Mouse (Mus musculus): Measurements from ENCODE around the gene Dtymk. TPM values are rescaled to one million over a fixed set of nuclear protein-coding genes. Genes with fewer than 3 reads are reported as not detected.
A peak's percentile ranks its signal among the peaks of the same experiment; 100 is the strongest.

Gene Dtymk
- polyA plus RNA-seq, 1 experiment, result 81.4 TPM

- TF ChIP-seq MYOD1 (IDR thresholded peaks at IDR 0.05; ENCODE audit: control insufficient read depth in 1 of 3, insufficient read length in 2 of 3, low read depth in 2 of 3), result no peak
- TF ChIP-seq USF1 (IDR thresholded peaks at IDR 0.05; ENCODE audit: low read depth), result no peak
- no peak for TF ChIP-seq TCF3 (IDR thresholded peaks at IDR 0.05; ENCODE audit: insufficient read length, low read depth)
- TF ChIP-seq POLR2A (IDR thresholded peaks at IDR 0.05; ENCODE audit: insufficient read length, low read depth), result no peak
- no peak for TF ChIP-seq MAX (IDR thresholded peaks at IDR 0.05; ENCODE audit: low read depth)
- no peak for TF ChIP-seq SRF (IDR thresholded peaks at IDR 0.05; ENCODE audit: control insufficient read depth, insufficient read length, low read depth)
- TF ChIP-seq MYOG (IDR thresholded peaks at IDR 0.05; ENCODE audit: control insufficient read depth in 1 of 3, insufficient read depth in 1 of 3, insufficient read length in 2 of 3, low read depth in 2 of 3), result no peak
- TF ChIP-seq TCF12 (IDR thresholded peaks at IDR 0.05; ENCODE audit: insufficient read depth, poor library complexity, severe bottlenecking), result no peak
- no peak for TF ChIP-seq POLR2AphosphoS2 (IDR thresholded peaks at IDR 0.05; ENCODE audit: insufficient read length, low read depth)
- TF ChIP-seq CEBPB (IDR thresholded peaks at IDR 0.05; ENCODE audit: insufficient read depth, poor library complexity, severe bottlenecking), result no peak
- no peak for TF ChIP-seq E2F4 (IDR thresholded peaks at IDR 0.05; ENCODE audit: insufficient read depth)
- Histone ChIP-seq H3K4me3 (peak overlapping the region; percentile 63), H3K36me3 (ENCODE audit: control insufficient read depth, insufficient read depth) (peaks cover 9% of the 10 kb centered on the region), H3K4me2 (ENCODE audit: low read depth) (peak overlapping the region; percentile 85), H3ac (ENCODE audit: control insufficient read depth, insufficient read length) (no peak overlapping the region), H3K27me3 (ENCODE audit: control insufficient read depth, insufficient read depth, insufficient read length) (no peaks in the 10 kb centered on the region), H3K79me2 (ENCODE audit: control insufficient read depth, insufficient read depth) (peaks cover 31% of the 10 kb centered on the region)
Measured at GRCm38 (mm10) chr1:93805221-93805951, 3.7 kb upstream of the Dtymk start.

- peak overlapping the region; percentile 63 for H3K4me3 ChIP-seq
- no peaks in the 10 kb centered on the region for H3K27me3 ChIP-seq (ENCODE audit: control insufficient read depth, insufficient read depth, insufficient read length)
- peaks cover 35% of the 10 kb centered on the region for H3K79me2 ChIP-seq (ENCODE audit: control insufficient read depth, insufficient read depth)
- H3K36me3 ChIP-seq (ENCODE audit: control insufficient read depth, insufficient read depth), result peaks cover 10% of the 10 kb centered on the region
- TF ChIP-seq POLR2AphosphoS2 (IDR thresholded peaks at IDR 0.05; ENCODE audit: insufficient read length, low read depth), result no peak
- TF ChIP-seq E2F4 (IDR thresholded peaks at IDR 0.05; ENCODE audit: insufficient read depth), result no peak
- TF ChIP-seq MYOG (IDR thresholded peaks at IDR 0.05; ENCODE audit: control insufficient read depth in 1 of 3, insufficient read depth in 1 of 3, insufficient read length in 2 of 3, low read depth in 2 of 3), result no peak
- no peak for TF ChIP-seq SRF (IDR thresholded peaks at IDR 0.05; ENCODE audit: control insufficient read depth, insufficient read length, low read depth)
- no peak for TF ChIP-seq POLR2A (IDR thresholded peaks at IDR 0.05; ENCODE audit: insufficient read length, low read depth)
- TF ChIP-seq MYOD1 (IDR thresholded peaks at IDR 0.05; ENCODE audit: control insufficient read depth in 1 of 3, insufficient read length in 2 of 3, low read depth in 2 of 3), result no peak
- TF ChIP-seq TCF3 (IDR thresholded peaks at IDR 0.05; ENCODE audit: insufficient read length, low read depth), result no peak
- TF ChIP-seq TCF12 (IDR thresholded peaks at IDR 0.05; ENCODE audit: insufficient read depth, poor library complexity, severe bottlenecking), result no peak
- TF ChIP-seq CEBPB (IDR thresholded peaks at IDR 0.05; ENCODE audit: insufficient read depth, poor library complexity, severe bottlenecking), result no peak
- no peak for TF ChIP-seq REST (IDR thresholded peaks at IDR 0.05; ENCODE audit: insufficient read depth, insufficient read length)
- no peak for TF ChIP-seq USF1 (IDR thresholded peaks at IDR 0.05; ENCODE audit: low read depth)
- no peak for TF ChIP-seq MAX (IDR thresholded peaks at IDR 0.05; ENCODE audit: low read depth)
- peak overlapping the region; percentile 52 for H3ac ChIP-seq (ENCODE audit: control insufficient read depth, insufficient read length)
- H3K4me2 ChIP-seq (ENCODE audit: low read depth), result peak overlapping the region; percentile 85
Measured at GRCm38 (mm10) chr1:93804818-93805217, 3.1 kb upstream of the Dtymk start.

DNA sequence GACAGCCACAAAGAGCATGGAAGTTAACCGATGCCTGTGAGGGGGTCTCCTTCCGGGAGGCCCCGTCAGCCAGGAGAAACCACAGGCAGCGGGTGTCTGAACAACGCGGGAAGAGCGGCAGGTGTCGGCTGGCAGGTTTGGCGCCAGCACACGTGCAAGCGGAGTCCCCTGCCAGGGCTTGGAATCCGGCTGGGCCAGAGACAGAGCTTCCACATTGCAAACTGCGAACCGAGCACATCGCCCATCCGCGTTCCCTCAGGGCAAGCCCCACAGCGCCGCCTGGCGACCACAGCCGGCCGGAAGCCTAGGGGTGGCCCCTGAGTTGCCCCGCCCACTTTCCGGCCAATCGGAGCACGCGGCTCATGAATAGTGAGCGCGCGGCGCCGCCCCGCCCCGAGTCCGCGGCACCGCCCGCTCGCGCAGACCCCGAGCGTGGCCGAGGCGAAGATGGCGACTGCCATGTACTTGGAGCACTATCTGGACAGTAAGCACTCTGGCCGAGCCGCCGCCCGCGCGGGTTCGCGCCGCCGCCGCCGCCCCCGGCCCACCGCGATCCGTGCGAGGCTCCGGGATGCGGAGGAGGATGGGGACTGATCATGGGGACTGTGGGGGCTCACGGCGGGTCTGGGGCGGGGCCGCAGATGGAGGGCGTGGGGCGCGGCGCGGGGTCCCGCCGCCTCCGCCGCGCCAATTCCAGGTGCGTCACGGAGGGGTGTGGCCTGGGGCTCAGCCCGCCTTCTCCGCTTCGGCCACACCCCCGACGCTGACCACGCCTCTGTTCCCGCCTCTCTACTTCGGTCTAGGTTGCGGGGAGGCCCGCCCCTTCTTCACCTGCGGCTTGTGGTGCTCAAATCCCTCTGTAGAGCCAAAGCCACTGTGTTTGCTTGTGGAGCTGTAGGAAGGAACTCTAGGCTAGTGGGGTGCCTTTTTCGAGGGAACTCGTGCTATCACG lies 2.1 kb upstream of the Dtymk start, which contains the start of gene Ing5:
TSS of gene Ing5 (plus strand) at position 410 of the 952 bp plus-strand sequence.
- peak within 1 kb of the TSS; percentile 98 for H3K4me2 ChIP-seq (ENCODE audit: low read depth)
- TF ChIP-seq POLR2AphosphoS2 (IDR thresholded peaks at IDR 0.05; ENCODE audit: insufficient read length, low read depth), result peak; percentile 77
- no peak for TF ChIP-seq MAX (IDR thresholded peaks at IDR 0.05; ENCODE audit: low read depth)
- TF ChIP-seq REST (IDR thresholded peaks at IDR 0.05; ENCODE audit: insufficient read depth, insufficient read length), result no peak
- no peak for TF ChIP-seq USF1 (IDR thresholded peaks at IDR 0.05; ENCODE audit: low read depth)
- TF ChIP-seq TCF3 (IDR thresholded peaks at IDR 0.05; ENCODE audit: insufficient read length, low read depth), result no peak
- peak; percentile 73 for TF ChIP-seq POLR2A (IDR thresholded peaks at IDR 0.05; ENCODE audit: insufficient read length, low read depth)
- peak in 1 of 3 experiments; percentile 29 for TF ChIP-seq MYOG (IDR thresholded peaks at IDR 0.05; ENCODE audit: control insufficient read depth in 1 of 3, insufficient read depth in 1 of 3, insufficient read length in 2 of 3, low read depth in 2 of 3)
- TF ChIP-seq MYOD1 (IDR thresholded peaks at IDR 0.05; ENCODE audit: control insufficient read depth in 1 of 3, insufficient read length in 2 of 3, low read depth in 2 of 3), result peak in 1 of 3 experiments; percentile 49
- TF ChIP-seq SRF (IDR thresholded peaks at IDR 0.05; ENCODE audit: control insufficient read depth, insufficient read length, low read depth), result peak; percentile 13
- no peaks in the 10 kb centered on the region for H3K27me3 ChIP-seq (ENCODE audit: control insufficient read depth, insufficient read depth, insufficient read length)
- peaks cover 10% of the 10 kb centered on the region for H3K36me3 ChIP-seq (ENCODE audit: control insufficient read depth, insufficient read depth)
- H3K79me2 ChIP-seq (ENCODE audit: control insufficient read depth, insufficient read depth), result peaks cover 35% of the 10 kb centered on the region
- peak within 1 kb of the TSS; percentile 52 for H3ac ChIP-seq (ENCODE audit: control insufficient read depth, insufficient read length)
- peak within 1 kb of the TSS; percentile 63 for H3K4me3 ChIP-seq

- TF ChIP-seq TCF12 (IDR thresholded peaks at IDR 0.05; ENCODE audit: insufficient read depth, poor library complexity, severe bottlenecking), result no peak
- no peak for TF ChIP-seq TCF3 (IDR thresholded peaks at IDR 0.05; ENCODE audit: insufficient read length, low read depth)
- Histone ChIP-seq H3K27me3 (ENCODE audit: control insufficient read depth, insufficient read depth, insufficient read length) (no peaks in the 10 kb centered on the region), H3K4me2 (ENCODE audit: low read depth) (peak overlapping the region; percentile 98), H3ac (ENCODE audit: control insufficient read depth, insufficient read length) (peak overlapping the region; percentile 52), H3K4me3 (peak overlapping the region; percentile 63), H3K36me3 (ENCODE audit: control insufficient read depth, insufficient read depth) (peaks cover 10% of the 10 kb centered on the region), H3K79me2 (ENCODE audit: control insufficient read depth, insufficient read depth) (peaks cover 35% of the 10 kb centered on the region)
Measured at GRCm38 (mm10) chr1:93802771-93803170, 1.0 kb upstream of the Dtymk start.
